Mouse (Mus musculus) neural tube, embryonic 14.5 days (tissue): ENCODE measurements at regions not wholly inside any gene's neighbourhood (a gene's known extent, or its start where the extent isn't known, plus 50 kb on each side); places are given as distances from the start of the nearest gene placed in this dataset.

Experiments
- ATAC-seq: fragments of 200-750 bp; cut with Nextera tagmentation; 2 replicates; pipeline ENCODE4 v1.8.0; 2017; ENCODE audit warnings: low read depth, mild to moderate bottlenecking, moderate TSS enrichment, moderate library complexity
- H3K27ac ChIP-seq: fragments of 300-500 bp; sonication (generic); 2 replicates; pipeline ENCODE4 v1.5.1; 2014; ENCODE audit warnings: low read depth, mild to moderate bottlenecking, control low read depth, low read length, moderate library complexity, mixed read lengths
- H3K27me3 ChIP-seq: fragments of 300-500 bp; sonication (generic); 2 replicates; pipeline ENCODE4 v1.6.1; 2014; ENCODE audit warnings: low read length; ENCODE audit not compliant: control insufficient read depth, insufficient read depth
- H3K36me3 ChIP-seq: fragments of 300-500 bp; sonication (generic); 2 replicates; pipeline ENCODE4 v1.6.1; 2014; ENCODE audit warnings: low read length, mixed read lengths; ENCODE audit not compliant: control insufficient read depth, insufficient read depth
- H3K4me1 ChIP-seq: fragments of 300-500 bp; sonication (generic); 2 replicates; pipeline ENCODE4 v1.6.1; 2014; ENCODE audit warnings: low read length; ENCODE audit not compliant: control insufficient read depth, insufficient read depth
- H3K4me2 ChIP-seq: fragments of 300-500 bp; sonication (generic); 2 replicates; pipeline ENCODE4 v1.6.1; 2014; ENCODE audit warnings: mild to moderate bottlenecking, low read depth, low read length, control low read depth
- H3K4me3 ChIP-seq: fragments of 300-500 bp; sonication (generic); 2 replicates; pipeline ENCODE4 v1.5.1; 2014; ENCODE audit warnings: low read depth, low read length, control low read depth, mixed read lengths
- H3K9ac ChIP-seq: fragments of 300-500 bp; sonication (generic); replicated peaks from 2 replicates; pipeline ENCODE4 v1.6.1; 2014; ENCODE audit warnings: low read depth, mild to moderate bottlenecking, control low read depth, low read length, mixed read lengths
- H3K9me3 ChIP-seq: fragments of 300-500 bp; sonication (generic); 2 replicates; pipeline ENCODE4 v1.6.1; 2016; ENCODE audit warnings: low read length; ENCODE audit not compliant: control insufficient read depth
- WGBS: fragments of 180-500 bp; shearing (Covaris S2); extraction: QIAGEN DNeasy Blood & Tissue Kit; methylation state at CpG from one replicate; pipeline ENCODE4 v1.1.7; 2014; 5-methylcytosine and 5-hydroxymethylcytosine counted together

DNA sequence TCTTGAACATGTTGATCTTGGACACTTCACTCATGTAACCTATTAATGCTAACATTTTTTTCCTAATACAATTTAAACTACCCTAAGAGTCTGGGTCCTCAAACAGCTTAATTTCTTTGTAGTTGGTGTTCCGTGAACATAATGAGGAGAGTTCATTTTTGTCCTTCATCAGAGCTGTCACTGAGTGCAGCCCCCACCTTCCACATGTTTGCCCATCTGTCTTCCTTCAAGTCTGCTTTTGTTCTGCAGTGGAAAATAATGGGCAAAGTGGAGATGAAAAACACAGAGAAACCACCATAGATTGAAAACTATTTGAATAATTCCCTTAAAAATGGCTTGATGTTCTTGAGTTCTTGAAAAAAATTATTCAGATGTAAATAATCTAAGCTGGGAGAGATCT, 369.5 kb upstream of the Nrp1 start:
- H3K36me3 ChIP-seq, result no peaks in the 10 kb centered on the region
- no peak overlapping the region for H3K9ac ChIP-seq
- 78% methylated on average over 1 of the region's 1 CpGs for WGBS
- no peak overlapping the region for H3K4me3 ChIP-seq
- H3K27ac ChIP-seq, result no peak overlapping the region
- H3K4me1 ChIP-seq, result no peaks in the 10 kb centered on the region
- no peaks in the 10 kb centered on the region for H3K27me3 ChIP-seq
- no peak for ATAC-seq
- no peak overlapping the region for H3K4me2 ChIP-seq
- no peaks in the 10 kb centered on the region for H3K9me3 ChIP-seq

DNA sequence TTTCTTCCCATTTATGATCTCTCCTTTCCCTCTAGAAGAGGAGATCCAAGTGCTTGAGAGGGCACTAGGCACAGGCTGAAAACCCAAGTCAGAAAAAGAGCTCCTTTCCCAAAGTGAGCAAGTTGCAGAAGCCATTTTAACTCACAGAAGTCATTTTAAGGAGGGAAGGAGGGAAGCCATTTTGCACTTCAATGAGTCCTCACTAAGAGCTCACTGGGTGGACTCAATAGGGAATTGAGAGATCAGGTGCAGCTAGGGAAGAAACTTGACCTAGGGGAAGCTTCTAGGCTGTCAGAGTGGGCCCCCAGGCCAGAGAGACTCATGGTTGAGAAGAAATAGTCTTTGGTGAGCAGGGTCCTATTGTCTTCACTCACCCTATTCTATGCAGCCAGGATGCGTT, 363.5 kb upstream of the Nrp1 start:
- no peak overlapping the region for H3K4me3 ChIP-seq
- H3K4me1 ChIP-seq, result no peaks in the 10 kb centered on the region
- no peaks in the 10 kb centered on the region for H3K9me3 ChIP-seq
- no peak for ATAC-seq
- no peaks in the 10 kb centered on the region for H3K36me3 ChIP-seq
- no peak overlapping the region for H3K4me2 ChIP-seq
- H3K27me3 ChIP-seq, result no peaks in the 10 kb centered on the region
- H3K27ac ChIP-seq, result no peak overlapping the region
- no peak overlapping the region for H3K9ac ChIP-seq
- WGBS, result 65% methylated on average over 1 of the region's 1 CpGs

DNA sequence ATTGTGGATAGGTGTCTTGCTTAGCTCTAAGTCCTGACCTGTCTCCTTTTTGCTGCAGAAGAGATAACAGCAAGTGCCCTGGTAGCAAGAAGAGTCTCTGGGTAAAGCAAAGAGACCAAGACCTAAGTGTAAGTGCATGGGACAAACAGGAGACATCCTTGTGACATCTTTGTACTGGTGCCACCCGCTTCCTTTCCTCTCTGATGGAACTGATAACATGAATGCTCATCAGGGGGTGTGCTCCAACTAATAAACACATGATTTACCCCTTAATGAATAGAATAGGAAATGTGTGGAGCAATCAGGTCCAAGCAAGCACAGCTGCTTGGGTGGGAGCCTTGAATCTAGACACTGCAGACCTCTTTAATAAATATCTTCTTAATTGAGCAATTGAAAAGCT, 362.9 kb upstream of the Nrp1 start:
- H3K9me3 ChIP-seq, result no peaks in the 10 kb centered on the region
- H3K27ac ChIP-seq, result no peak overlapping the region
- no peak overlapping the region for H3K4me2 ChIP-seq
- no peaks in the 10 kb centered on the region for H3K4me1 ChIP-seq
- no peaks in the 10 kb centered on the region for H3K27me3 ChIP-seq
- H3K4me3 ChIP-seq, result no peak overlapping the region
- WGBS, result 64% methylated on average over 1 of the region's 1 CpGs
- H3K36me3 ChIP-seq, result no peaks in the 10 kb centered on the region
- no peak overlapping the region for H3K9ac ChIP-seq
- ATAC-seq, result no peak

DNA sequence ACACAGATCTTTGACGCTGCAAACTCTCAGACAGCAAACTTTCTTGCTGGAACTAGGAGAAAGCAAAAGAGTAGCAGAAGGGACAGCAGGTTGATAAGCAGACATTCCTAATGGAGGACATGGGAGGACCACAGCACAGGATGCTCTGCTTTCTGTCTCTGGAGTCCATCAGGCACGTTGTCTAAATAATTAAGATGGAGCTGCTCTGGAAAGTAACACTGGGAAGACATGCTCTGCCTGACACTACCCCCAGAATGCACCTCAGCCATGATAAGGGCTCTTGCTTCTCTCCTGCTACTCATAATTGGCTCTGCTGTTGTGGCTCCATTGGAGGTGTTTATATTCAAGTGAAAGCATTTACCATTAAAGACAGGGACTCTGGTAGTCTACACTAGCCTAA, 356.0 kb upstream of the Nrp1 start:
- 61% methylated on average over 2 of the region's 2 CpGs for WGBS
- H3K27ac ChIP-seq, result no peak overlapping the region
- H3K9me3 ChIP-seq, result no peaks in the 10 kb centered on the region
- no peaks in the 10 kb centered on the region for H3K4me1 ChIP-seq
- H3K4me2 ChIP-seq, result no peak overlapping the region
- no peaks in the 10 kb centered on the region for H3K27me3 ChIP-seq
- no peak overlapping the region for H3K9ac ChIP-seq
- H3K36me3 ChIP-seq, result no peaks in the 10 kb centered on the region
- no peak for ATAC-seq
- no peak overlapping the region for H3K4me3 ChIP-seq

DNA sequence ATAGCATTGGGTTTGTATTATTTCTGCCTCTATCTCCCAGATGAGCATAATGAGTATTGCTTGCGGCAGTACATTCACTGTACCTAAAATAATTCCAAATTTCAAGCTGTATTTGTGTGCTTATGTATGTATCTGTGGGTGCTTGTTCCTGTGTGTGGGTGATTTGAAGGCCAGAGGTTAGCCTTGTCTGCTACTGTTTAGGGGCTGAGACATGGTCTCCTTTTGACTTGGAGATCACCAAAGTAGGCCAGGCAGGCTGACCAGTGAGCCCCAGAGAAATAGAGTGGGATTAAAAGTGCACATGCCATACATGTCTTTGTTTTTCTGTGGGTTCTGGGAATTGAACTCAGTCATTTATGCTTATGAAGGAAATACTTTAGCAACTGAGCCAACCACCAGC, 355.6 kb upstream of the Nrp1 start:
- H3K36me3 ChIP-seq, result no peaks in the 10 kb centered on the region
- no peak overlapping the region for H3K4me3 ChIP-seq
- 100% methylated on average over 1 of the region's 1 CpGs for WGBS
- no peaks in the 10 kb centered on the region for H3K27me3 ChIP-seq
- H3K4me1 ChIP-seq, result no peaks in the 10 kb centered on the region
- no peak overlapping the region for H3K9ac ChIP-seq
- ATAC-seq, result no peak
- H3K9me3 ChIP-seq, result no peaks in the 10 kb centered on the region
- H3K27ac ChIP-seq, result no peak overlapping the region
- no peak overlapping the region for H3K4me2 ChIP-seq

DNA sequence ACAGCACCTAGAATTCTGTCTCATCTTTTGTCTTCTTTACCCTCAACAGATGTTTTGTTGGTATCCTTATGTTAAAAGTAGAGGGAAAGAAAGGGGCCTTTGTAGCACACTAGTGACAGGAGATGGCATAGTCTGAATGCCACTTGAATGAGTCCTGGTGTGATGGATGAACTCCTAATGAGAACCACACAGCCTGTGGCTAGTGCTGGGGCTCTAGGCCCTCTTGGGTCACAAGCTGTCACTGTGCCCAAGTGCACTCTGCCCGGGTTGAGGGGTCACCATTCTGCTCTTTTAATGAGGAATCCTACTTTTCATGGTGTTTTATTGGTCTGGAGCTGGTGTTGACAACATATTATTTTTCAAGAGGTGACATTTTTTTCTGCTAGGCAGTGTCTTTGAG, 355.0 kb upstream of the Nrp1 start:
- Histone ChIP-seq H3K9me3 (no peaks in the 10 kb centered on the region), H3K27ac (no peak overlapping the region), H3K4me2 (no peak overlapping the region), H3K9ac (no peak overlapping the region), H3K27me3 (no peaks in the 10 kb centered on the region), H3K4me1 (no peaks in the 10 kb centered on the region), H3K4me3 (no peak overlapping the region), H3K36me3 (no peaks in the 10 kb centered on the region)
- WGBS, result 18% methylated on average over 1 of the region's 1 CpGs
- no peak for ATAC-seq

DNA sequence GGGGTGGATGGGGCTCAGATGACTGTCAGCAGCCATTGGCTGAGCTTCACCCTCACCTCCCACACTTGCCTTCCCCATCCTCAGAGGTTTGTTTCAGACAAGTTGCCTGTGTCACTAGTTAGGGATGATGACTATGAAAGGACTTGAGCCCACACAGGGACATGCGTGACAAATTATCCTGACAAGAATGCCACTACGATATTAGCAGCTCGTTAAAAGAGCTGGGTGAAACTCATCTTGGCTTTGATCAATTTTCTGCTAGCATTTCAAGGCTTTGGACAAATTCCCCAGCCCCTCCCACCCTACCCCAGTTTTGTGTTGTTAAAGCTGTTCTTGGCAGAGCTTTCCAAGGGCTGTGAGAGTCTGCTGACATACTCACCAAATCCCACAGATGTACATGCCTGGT, 354.5 kb upstream of the Nrp1 start:
- no peak overlapping the region for H3K4me2 ChIP-seq
- ATAC-seq, result no peak
- no peaks in the 10 kb centered on the region for H3K27me3 ChIP-seq
- H3K27ac ChIP-seq, result no peak overlapping the region
- H3K36me3 ChIP-seq, result no peaks in the 10 kb centered on the region
- 52% methylated on average over 3 of the region's 3 CpGs for WGBS
- no peak overlapping the region for H3K9ac ChIP-seq
- no peaks in the 10 kb centered on the region for H3K4me1 ChIP-seq
- H3K9me3 ChIP-seq, result no peaks in the 10 kb centered on the region
- no peak overlapping the region for H3K4me3 ChIP-seq

DNA sequence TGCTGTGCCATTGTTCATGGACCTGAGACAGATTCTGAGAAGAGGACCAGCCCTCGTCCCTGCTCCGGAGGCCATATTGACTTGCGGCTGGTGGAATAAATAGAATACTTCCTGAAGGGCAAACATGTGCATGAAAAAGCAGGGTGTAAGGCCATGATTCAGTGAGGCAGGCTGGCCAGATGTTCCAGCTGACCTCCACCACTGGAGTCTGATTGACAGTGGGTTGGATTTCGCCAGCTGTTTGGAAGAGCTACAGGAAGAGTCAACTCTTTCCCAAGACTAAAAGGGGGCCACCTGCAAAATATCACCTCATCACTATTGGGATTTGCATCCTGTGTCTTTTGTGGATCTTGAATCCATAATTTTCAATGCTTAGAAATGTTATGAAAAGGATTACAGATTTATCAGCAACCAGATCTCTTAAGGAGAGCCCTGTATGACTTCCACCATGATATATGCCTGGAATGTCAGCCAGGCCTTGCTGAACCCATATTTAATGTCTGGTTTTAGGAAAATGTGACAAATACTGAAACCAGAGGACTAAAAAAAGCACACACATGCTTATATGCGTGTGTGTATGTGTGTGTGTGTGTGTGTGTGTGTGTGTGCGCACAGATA, 348.9 kb upstream of the Nrp1 start:
- ATAC-seq, result no peak
- Histone ChIP-seq H3K4me3 (no peak overlapping the region), H3K36me3 (no peaks in the 10 kb centered on the region), H3K4me2 (no peak overlapping the region), H3K9me3 (no peaks in the 10 kb centered on the region), H3K27ac (no peak overlapping the region), H3K4me1 (no peaks in the 10 kb centered on the region), H3K9ac (no peak overlapping the region), H3K27me3 (no peaks in the 10 kb centered on the region)
- 85% methylated on average over 6 of the region's 6 CpGs for WGBS

DNA sequence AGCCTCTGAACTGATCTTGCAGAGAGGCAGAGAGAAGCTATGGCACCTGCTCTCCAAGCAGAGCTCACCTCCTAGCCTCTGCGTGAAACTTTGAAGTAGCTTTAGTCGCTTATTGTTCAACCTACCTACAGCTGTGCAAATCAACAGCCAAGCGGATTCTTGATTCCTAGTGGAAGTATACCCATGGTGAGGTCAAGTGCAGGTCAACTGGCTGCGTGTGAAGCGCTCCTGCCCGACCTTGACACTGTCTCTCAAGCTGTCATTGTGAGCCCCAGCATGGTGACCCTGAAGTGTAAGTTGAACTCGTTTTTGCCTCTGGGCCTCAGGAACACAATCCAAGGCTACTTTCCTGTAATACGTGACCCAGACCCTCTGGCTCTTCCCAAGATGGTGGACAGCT, 341.2 kb upstream of the Nrp1 start:
- ATAC-seq, result no peak
- Histone ChIP-seq H3K4me2 (no peak overlapping the region), H3K9me3 (no peaks in the 10 kb centered on the region), H3K4me3 (no peak overlapping the region), H3K9ac (no peak overlapping the region), H3K36me3 (no peaks in the 10 kb centered on the region), H3K27me3 (no peaks in the 10 kb centered on the region), H3K27ac (no peak overlapping the region), H3K4me1 (no peaks in the 10 kb centered on the region)
- 57% methylated on average over 8 of the region's 8 CpGs for WGBS

DNA sequence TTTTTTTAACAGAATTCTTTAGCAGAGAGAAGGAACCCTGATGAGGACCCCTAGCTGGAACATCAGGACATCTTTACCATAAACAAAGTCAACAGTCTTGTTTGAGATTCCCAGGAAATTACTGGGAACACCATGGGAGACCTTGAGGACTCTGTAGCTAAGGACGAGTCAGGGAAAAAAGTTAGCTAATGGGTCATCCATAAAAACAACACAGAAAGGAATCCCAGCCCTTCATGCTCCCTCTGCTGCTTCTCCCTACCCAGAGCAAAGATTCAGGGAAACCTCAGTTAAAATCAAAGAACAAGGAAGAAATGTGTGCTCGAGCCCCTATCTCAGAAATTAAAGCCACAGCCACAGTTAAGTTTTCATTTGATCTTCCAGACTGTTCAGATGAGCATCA, 334.7 kb upstream of the Nrp1 start:
- H3K4me1 ChIP-seq, result no peaks in the 10 kb centered on the region
- 61% methylated on average over 2 of the region's 2 CpGs for WGBS
- no peaks in the 10 kb centered on the region for H3K27me3 ChIP-seq
- ATAC-seq, result no peak
- H3K4me3 ChIP-seq, result no peak overlapping the region
- no peaks in the 10 kb centered on the region for H3K36me3 ChIP-seq
- H3K9ac ChIP-seq, result no peak overlapping the region
- no peak overlapping the region for H3K27ac ChIP-seq
- H3K9me3 ChIP-seq, result no peaks in the 10 kb centered on the region
- no peak overlapping the region for H3K4me2 ChIP-seq
